Mouse (Mus musculus) olfactory bulb, adult 2 months (tissue): Measurements from ENCODE around the gene Bdnf. TPM values are rescaled to one million over a fixed set of nuclear protein-coding genes. Genes with fewer than 3 reads are reported as not detected.

Source experiments
- H3K27ac ChIP-seq: fragments of 200-500 bp; 2 replicates; pipeline ENCODE4 v1.5.1; 2012; ENCODE audit warnings: low read depth, low read length; ENCODE audit not compliant: insufficient read depth
- H3K4me1 ChIP-seq: fragments of 200-500 bp; 2 replicates; pipeline ENCODE4 v1.6.1; 2012; ENCODE audit warnings: low read length; ENCODE audit not compliant: control insufficient read depth, insufficient read depth
- H3K4me3 ChIP-seq: fragments of 200-500 bp; 2 replicates; pipeline ENCODE4 v1.5.1; 2012; ENCODE audit warnings: mild to moderate bottlenecking, low read depth, low read length, moderate library complexity; ENCODE audit not compliant: insufficient read depth
- CTCF ChIP-seq: fragments of 200-500 bp; IDR thresholded peaks from 2 replicates; pipeline ENCODE4 v1.5.1; 2012; ENCODE audit warnings: low read depth, mild to moderate bottlenecking, low read length, moderate library complexity; ENCODE audit not compliant: insufficient read depth
- POLR2A ChIP-seq: fragments of 200-500 bp; IDR thresholded peaks from 2 replicates; pipeline ENCODE4 v1.6.1; 2012; ENCODE audit warnings: mild to moderate bottlenecking, low read depth, low read length, moderate library complexity; ENCODE audit not compliant: insufficient read depth
- WGBS: fragments of 180-500 bp; shearing (Covaris S2); methylation state at CpG from one replicate; pipeline ENCODE4 v1.1.7; 2018; 5-methylcytosine and 5-hydroxymethylcytosine counted together
- polyA plus RNA-seq: library from polyadenylated mRNA; stranded (reverse); fragments of >200 nt; gene quantifications from 2 replicates; pipeline ENCODE4 v1.2.4, GENCODE M21; 2012; ENCODE audit warnings: low replicate concordance; ENCODE audit not compliant: missing spikeins, insufficient read depth, insufficient read length

The Bdnf gene
- polyA plus RNA-seq, 1 experiment = not detected

GRCm38 (mm10) chr2:109749964-109750363, 75.5 kb downstream of the Bdnf start:
- no peak overlapping the region for H3K27ac ChIP-seq
- H3K4me1 ChIP-seq = no peaks in the 10 kb centered on the region
- TF ChIP-seq CTCF (no peak), POLR2A (no peak)
- H3K4me3 ChIP-seq = no peak overlapping the region

GRCm38 (mm10) chr2:109750484-109750883, 76.0 kb downstream of the Bdnf start:
- Histone ChIP-seq H3K27ac (no peak overlapping the region), H3K4me1 (no peaks in the 10 kb centered on the region), H3K4me3 (no peak overlapping the region)
- 45% methylated on average over 1 of the region's 1 CpGs for WGBS
- TF ChIP-seq POLR2A (no peak), CTCF (no peak)

GRCm38 (mm10) chr2:109756305-109756704, 81.8 kb downstream of the Bdnf start:
- no peak for TF ChIP-seq POLR2A
- no peak for TF ChIP-seq CTCF
- Histone ChIP-seq H3K4me1 (no peaks in the 10 kb centered on the region), H3K27ac (no peak overlapping the region), H3K4me3 (no peak overlapping the region)
- WGBS = 90% methylated on average over 2 of the region's 2 CpGs

- Histone ChIP-seq H3K4me1 (no peaks in the 10 kb centered on the region), H3K27ac (no peak overlapping the region), H3K4me3 (no peak overlapping the region)
- 95% methylated on average over 2 of the region's 2 CpGs for WGBS
- TF ChIP-seq POLR2A = no peak
- no peak for TF ChIP-seq CTCF
Measured at GRCm38 (mm10) chr2:109766772-109767171, 92.3 kb downstream of the Bdnf start.

- Histone ChIP-seq H3K4me3 (no peak overlapping the region), H3K4me1 (no peaks in the 10 kb centered on the region), H3K27ac (no peak overlapping the region)
- whole genome bisulfite sequencing = 79% methylated on average over 3 of the region's 3 CpGs
- TF ChIP-seq CTCF = no peak
- no peak for TF ChIP-seq POLR2A
Measured at GRCm38 (mm10) chr2:109768814-109769213, 94.3 kb downstream of the Bdnf start.

GRCm38 (mm10) chr2:109776374-109776773, 101.9 kb downstream of the Bdnf start:
- H3K4me1 ChIP-seq = no peaks in the 10 kb centered on the region
- 74% methylated on average over 6 of the region's 6 CpGs for WGBS
- H3K27ac ChIP-seq = no peak overlapping the region
- no peak overlapping the region for H3K4me3 ChIP-seq
- no peak for TF ChIP-seq POLR2A
- TF ChIP-seq CTCF = no peak

Other genes with a start within 250 kb of the Bdnf start
- not detected in 2 replicates for gene Lin7c, start 216.2 kb downstream of the Bdnf start, polyA plus RNA-seq
- gene Lgr4, start 242.9 kb downstream of the Bdnf start, polyA plus RNA-seq = not detected in 2 replicates